Mouse (Mus musculus) embryonic facial prominence, embryonic 12.5 days (tissue): ENCODE measurements around the gene Creb3l2. TPM values are rescaled to one million over a fixed set of nuclear protein-coding genes. Genes with fewer than 3 reads are reported as not detected.
A peak's percentile ranks its signal among the peaks of the same experiment; 100 is the strongest.
"Not testable (repeated sequence)": the region's sequence is repeated elsewhere in the genome, so short reads cannot be mapped to it uniquely, and the experiment has no call there.

Source experiments
- ATAC-seq: fragments of 200-750 bp; cut with Nextera tagmentation; 2 replicates; pipeline ENCODE4 v1.8.0; 2017; ENCODE audit not compliant: insufficient number of reproducible peaks, insufficient read depth, low FRiP score, low TSS enrichment
- H3K27ac ChIP-seq: fragments of 300-500 bp; sonication (generic); 2 replicates; pipeline ENCODE4 v1.5.1; 2016; ENCODE audit warnings: mild to moderate bottlenecking
- H3K27me3 ChIP-seq: fragments of 300-500 bp; sonication (generic); 2 replicates; pipeline ENCODE4 v1.6.1; 2016; ENCODE audit warnings: mild to moderate bottlenecking, moderate library complexity
- H3K36me3 ChIP-seq: fragments of 300-500 bp; sonication (generic); 2 replicates; pipeline ENCODE4 v1.6.1; 2016; ENCODE audit warnings: mild to moderate bottlenecking
- H3K4me1 ChIP-seq: fragments of 300-500 bp; sonication (generic); 2 replicates; pipeline ENCODE4 v1.6.1; 2016
- H3K4me2 ChIP-seq: fragments of 300-500 bp; sonication (generic); replicated peaks from 2 replicates; pipeline ENCODE4 v1.6.1; 2016; ENCODE audit warnings: mild to moderate bottlenecking, moderate library complexity
- H3K4me3 ChIP-seq: fragments of 300-500 bp; sonication (generic); 2 replicates; pipeline ENCODE4 v1.5.1; 2016; ENCODE audit warnings: mild to moderate bottlenecking
- H3K9ac ChIP-seq: fragments of 300-500 bp; sonication (generic); 2 replicates; pipeline ENCODE4 v1.6.1; 2016; ENCODE audit warnings: mild to moderate bottlenecking, moderate library complexity
- H3K9me3 ChIP-seq: fragments of 300-500 bp; sonication (generic); 2 replicates; pipeline ENCODE4 v1.6.1; 2016; ENCODE audit warnings: mild to moderate bottlenecking, moderate library complexity
- WGBS: fragments of 180-500 bp; shearing (Covaris S2); methylation state at CpG from one replicate; pipeline ENCODE4 v1.1.7; 2016; 5-methylcytosine and 5-hydroxymethylcytosine counted together
- polyA plus RNA-seq: library from polyadenylated mRNA; unstranded; fragments of >200 nt; fragmentation: Nextera tagmentation; extraction: Ambion mirVana; gene quantifications from 2 replicates; pipeline ENCODE4 v1.2.1, GENCODE M21; 2016

Creb3l2 gene
- polyA plus RNA-seq, 1 experiment from 2014 or later = 25.6 TPM

DNA sequence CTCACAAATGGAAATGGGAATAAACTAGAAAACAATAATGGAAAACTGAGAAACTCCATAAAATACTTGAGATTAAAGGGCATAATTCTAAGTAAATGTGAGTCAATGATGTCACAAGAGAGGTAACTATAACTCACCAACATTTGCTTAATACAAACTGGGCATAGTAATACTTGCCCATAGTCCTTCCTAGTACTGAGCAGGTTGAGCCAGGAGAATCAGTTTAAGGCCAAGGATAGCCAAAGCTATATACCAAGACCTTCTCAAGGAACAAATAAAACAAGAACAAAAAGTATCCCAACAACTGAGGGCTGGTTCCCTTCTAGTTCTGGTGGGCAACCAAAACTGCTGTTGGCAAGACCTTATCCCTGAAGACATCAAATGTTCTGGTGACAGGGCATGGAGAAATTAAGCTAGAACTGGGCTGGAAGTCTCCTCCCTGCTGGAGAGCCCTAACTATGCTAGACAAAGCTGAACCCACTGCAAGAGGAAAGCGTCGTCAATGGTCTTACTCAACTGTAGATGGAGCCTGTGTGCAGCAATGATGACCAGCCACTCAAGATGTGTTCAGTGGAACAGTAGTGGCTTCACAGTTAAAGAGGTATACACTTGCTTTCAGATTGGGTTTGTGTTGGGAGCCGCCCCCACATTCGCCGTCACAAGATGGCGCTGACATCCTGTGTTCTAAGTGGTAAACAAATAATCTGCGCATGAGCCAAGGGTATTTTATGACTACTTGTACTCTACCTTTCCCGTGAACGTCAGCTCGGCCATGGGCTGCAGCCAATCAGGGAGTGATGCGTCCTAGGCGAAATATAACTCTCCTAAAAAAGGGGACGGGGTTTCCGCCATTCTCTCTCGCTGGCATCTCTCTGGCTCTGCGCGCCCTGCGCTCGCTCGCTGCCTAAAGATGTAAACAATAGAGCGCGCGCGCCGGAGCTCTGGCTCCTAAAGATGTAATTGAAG lies 21.9 kb upstream of the Creb3l2 start:
- H3K9ac ChIP-seq, H3K4me1 ChIP-seq, H3K27me3 ChIP-seq, H3K27ac ChIP-seq, H3K9me3 ChIP-seq, H3K36me3 ChIP-seq: not testable (repeated sequence)
- peak overlapping the region; percentile 37 for H3K4me3 ChIP-seq
- 1% methylated on average over 7 of the region's 25 CpGs for WGBS
- peak; percentile 92 for ATAC-seq
- H3K4me2 ChIP-seq = peak overlapping the region; percentile 50

DNA sequence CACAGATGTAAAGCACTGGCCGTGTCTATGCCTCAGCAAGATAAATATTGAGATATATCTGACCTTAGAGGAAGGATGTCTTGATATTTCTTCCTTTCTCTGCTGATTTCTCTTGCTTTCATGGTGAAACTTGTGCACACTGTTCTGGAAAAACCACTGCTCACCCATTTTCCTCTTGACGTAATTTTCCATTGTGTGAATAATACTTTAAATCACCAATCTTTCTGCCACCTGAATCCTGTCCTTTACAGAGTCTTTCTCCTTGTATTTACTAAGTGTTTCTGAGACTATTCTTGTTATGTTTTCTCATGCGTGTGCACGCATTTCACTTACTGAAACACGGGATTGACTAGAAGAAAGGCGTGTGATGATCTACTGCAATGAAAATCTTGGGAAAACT lies 18.7 kb upstream of the Creb3l2 start:
- 86% methylated on average over 6 of the region's 6 CpGs for WGBS
- Histone ChIP-seq H3K27ac (no peak overlapping the region), H3K4me3 (no peak overlapping the region), H3K36me3 (no peaks in the 10 kb centered on the region), H3K4me1 (peaks cover 6% of the 10 kb centered on the region; the same call in 1 of the 2 replicates), H3K4me2 (no peak overlapping the region), H3K9me3 (no peaks in the 10 kb centered on the region), H3K9ac (no peak overlapping the region), H3K27me3 (no peaks in the 10 kb centered on the region)
- no peak for ATAC-seq

DNA sequence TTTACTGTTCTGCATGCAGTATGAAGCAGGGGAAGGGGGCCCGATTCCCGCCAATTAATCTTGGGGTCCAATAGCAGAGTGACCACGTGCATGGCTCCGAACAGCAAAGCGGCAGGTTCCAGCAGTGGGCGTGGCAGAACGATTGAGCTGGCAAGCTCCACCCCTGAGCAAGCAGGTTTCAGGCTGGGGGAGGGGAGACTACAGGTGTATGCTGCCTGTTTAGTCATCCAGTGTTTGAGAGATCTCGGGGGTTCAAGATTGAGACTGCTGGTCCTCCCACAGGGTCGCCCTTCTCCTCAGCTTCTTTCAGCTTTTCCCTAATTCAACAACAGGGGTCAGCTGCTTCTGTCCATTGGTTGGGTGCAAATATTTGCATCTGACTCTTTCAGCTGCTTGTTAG lies 17.7 kb upstream of the Creb3l2 start:
- H3K4me1 ChIP-seq, H3K4me2 ChIP-seq, H3K9me3 ChIP-seq, H3K9ac ChIP-seq, H3K27ac ChIP-seq, ATAC-seq, H3K27me3 ChIP-seq, H3K4me3 ChIP-seq, H3K36me3 ChIP-seq: not testable (repeated sequence)
- WGBS = 45% methylated on average over 9 of the region's 9 CpGs

DNA sequence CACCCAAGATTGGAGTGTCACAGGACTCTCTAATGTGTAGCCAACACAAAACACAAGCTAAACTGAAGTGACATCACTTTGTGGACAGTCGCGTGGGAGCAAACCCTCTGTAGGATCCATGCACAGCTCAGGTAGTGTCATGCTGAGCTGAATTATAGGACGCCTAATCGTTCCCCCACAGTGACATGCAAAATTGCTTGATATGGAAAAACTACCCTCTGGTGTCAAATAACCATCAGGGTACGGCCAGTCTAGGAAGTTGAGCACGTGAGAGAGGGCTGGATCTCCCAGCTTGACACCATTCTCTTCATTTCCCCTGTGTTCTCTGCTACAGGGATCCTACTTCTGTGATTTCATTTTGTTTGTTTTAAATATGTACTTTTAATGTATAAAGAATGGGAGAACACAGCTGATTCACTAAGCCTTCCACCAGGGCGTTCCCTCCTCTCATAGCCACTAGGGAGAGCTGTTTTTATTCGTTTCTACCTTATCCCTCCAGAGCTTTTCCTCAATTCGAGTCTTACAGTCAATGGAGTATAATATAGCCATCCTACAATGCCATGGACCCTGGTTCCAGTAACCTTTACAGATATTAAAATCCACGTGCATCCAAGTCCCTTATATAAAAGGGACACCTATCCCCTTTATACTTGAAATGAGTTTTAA lies 16.2 kb upstream of the Creb3l2 start:
- Histone ChIP-seq H3K27me3 (no peaks in the 10 kb centered on the region), H3K36me3 (no peaks in the 10 kb centered on the region), H3K9me3 (no peaks in the 10 kb centered on the region), H3K4me3 (no peak overlapping the region), H3K4me2 (no peak overlapping the region), H3K4me1 (no peaks in the 10 kb centered on the region), H3K9ac (no peak overlapping the region), H3K27ac (no peak overlapping the region)
- ATAC-seq = no peak
- WGBS = 37% methylated on average over 10 of the region's 10 CpGs

DNA sequence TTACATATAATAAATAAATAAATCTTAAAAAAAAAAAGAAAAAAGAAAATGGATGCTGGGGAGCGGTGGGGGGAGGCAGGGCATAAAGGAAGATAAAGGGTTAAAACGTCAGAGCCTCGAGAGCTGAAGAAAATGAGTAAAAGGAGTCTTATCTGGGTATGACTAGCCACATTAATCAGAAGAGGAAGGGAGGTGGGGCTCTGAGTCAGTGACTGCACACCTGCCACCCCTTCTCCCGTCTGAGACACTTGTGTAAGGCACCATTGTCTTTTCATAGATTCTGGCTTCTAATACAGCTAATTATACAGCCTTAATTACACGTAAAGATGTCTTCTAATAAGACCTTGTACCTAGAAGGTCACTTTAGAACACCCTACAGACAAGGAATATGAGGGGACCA lies 13.6 kb upstream of the Creb3l2 start:
- Histone ChIP-seq H3K27ac (no peak overlapping the region), H3K4me1 (no peaks in the 10 kb centered on the region), H3K36me3 (no peaks in the 10 kb centered on the region), H3K4me3 (no peak overlapping the region), H3K4me2 (no peak overlapping the region), H3K9ac (no peak overlapping the region), H3K9me3 (no peaks in the 10 kb centered on the region), H3K27me3 (no peaks in the 10 kb centered on the region)
- 63% methylated on average over 5 of the region's 5 CpGs for WGBS
- ATAC-seq = no peak

DNA sequence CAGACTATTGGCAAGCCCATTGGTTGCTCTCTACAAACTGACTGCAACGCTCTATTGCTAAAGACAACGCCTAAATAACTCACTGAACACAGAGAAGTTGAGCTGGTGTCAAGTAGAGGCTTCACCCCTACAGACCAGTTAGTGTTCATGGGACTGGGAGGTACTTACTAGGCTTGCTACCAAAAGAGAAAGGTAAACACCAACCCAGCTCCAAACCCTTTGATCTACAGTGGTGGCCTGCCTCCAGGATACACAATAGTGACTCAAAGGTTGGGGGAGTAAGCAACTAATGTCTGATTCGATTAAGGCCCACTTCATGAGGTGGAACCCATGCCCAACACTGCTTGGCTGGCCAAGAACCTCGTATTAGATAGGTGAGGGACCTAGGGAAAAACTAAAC lies 11.1 kb upstream of the Creb3l2 start:
- 73% methylated on average over 4 of the region's 4 CpGs for WGBS
- no peaks in the 10 kb centered on the region for H3K36me3 ChIP-seq
- no peak overlapping the region for H3K9ac ChIP-seq

DNA sequence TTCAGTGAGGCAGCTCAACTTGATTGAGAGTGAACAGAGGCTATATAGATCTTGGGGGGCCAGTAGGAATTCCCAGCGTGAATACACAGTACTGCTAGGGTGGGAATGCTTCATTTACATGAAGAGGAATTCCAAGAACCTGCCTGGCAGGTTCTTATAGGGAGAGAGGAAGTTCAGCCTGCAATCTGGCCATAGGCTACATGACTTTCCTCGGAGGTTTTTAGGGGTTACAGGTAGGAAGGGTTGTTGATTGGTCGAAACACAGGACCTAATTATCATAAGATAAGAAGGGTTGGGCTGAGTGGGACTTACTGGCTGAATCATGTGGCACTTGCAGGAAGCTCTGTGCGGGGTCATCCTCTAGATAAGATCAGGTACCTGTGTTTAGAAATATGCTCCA lies 9.7 kb upstream of the Creb3l2 start:
- H3K4me3 ChIP-seq = no peak overlapping the region
- 45% methylated on average over 4 of the region's 4 CpGs for WGBS
- no peaks in the 10 kb centered on the region for H3K9me3 ChIP-seq
- no peak for ATAC-seq
- H3K4me1 ChIP-seq = no peaks in the 10 kb centered on the region
- no peak overlapping the region for H3K9ac ChIP-seq
- H3K27me3 ChIP-seq = no peaks in the 10 kb centered on the region
- H3K27ac ChIP-seq = no peak overlapping the region
- no peaks in the 10 kb centered on the region for H3K36me3 ChIP-seq
- H3K4me2 ChIP-seq = no peak overlapping the region

More for the DNA sequence above, 11.1 kb upstream of the Creb3l2 start:
- Histone ChIP-seq H3K27me3 (no peaks in the 10 kb centered on the region), H3K4me2 (no peak overlapping the region), H3K4me1 (no peaks in the 10 kb centered on the region), H3K4me3 (no peak overlapping the region), H3K9me3 (no peaks in the 10 kb centered on the region), H3K27ac (no peak overlapping the region)
- no peak for ATAC-seq

DNA sequence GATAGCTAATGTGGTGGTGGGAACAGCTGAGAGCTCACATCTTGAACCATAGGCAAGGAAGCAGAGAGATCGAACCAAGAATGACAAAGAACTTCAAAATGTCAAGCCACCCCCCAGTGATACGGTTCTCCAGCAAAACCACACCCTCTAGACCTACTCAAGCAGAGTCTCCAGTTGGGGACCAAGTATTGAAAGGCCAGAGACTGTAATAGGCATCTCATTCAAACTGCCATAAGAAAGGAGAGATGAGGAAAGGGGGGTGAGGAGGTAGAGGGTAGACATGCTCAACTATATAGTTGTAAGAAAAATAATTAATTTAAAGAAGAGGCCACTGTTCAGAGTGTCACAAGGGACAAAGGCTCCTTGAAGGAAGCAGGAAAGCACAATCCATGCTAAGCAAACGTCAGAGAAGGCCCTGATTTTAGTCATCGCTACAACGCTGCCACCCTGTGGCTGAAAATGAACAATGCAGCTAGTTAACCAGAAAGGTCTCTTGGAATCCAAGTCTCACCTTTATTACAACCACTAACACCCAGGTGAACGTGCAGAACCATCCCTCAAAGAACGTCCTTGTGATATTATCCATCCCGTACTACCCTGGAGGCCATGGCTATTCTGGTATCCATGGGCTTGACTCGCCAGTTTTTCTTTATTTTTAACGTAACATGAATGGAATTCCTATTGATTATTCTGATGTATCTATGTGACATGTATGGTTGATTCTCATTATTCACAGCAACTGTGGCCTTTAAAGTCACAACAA lies 5.9 kb upstream of the Creb3l2 start:
- H3K9me3 ChIP-seq = peaks cover 3% of the 10 kb centered on the region; the same call in 1 of the 2 replicates
- no peaks in the 10 kb centered on the region for H3K36me3 ChIP-seq
- H3K4me1 ChIP-seq = 0 out of 2 replicates have a peak, but pooled peaks cover 3% of the 10 kb centered on the region
- no peaks in the 10 kb centered on the region for H3K27me3 ChIP-seq
- ATAC-seq = no peak
- 27% methylated on average over 10 of the region's 10 CpGs for WGBS
- no peak overlapping the region for H3K4me3 ChIP-seq
- H3K4me2 ChIP-seq = no peak overlapping the region
- no peak overlapping the region for H3K9ac ChIP-seq
- no peak overlapping the region for H3K27ac ChIP-seq

DNA sequence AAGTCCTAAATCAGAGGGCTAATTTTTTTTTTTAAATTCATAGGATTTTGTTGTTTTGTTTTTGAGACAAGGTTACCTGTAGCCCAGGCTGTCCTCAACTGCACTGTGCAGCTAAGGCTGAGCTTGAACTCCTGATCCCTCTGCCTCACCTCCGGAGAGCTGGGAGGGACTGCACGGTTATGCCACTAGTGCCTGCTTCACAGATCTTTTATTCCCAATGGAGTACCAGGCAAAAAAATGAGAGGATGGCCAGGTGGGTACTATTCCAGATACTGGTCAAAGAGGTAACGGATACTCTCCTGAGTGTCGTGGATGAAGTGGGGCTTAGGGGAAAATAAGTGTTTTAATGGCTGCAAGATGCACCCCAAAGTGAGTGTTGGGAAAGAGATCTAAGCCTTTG lies 835 bp upstream of the Creb3l2 start:
- H3K27ac ChIP-seq = peak overlapping the region; percentile 61
- ATAC-seq = no peak
- H3K27me3 ChIP-seq = no peaks in the 10 kb centered on the region
- peak overlapping the region; percentile 46 for H3K4me2 ChIP-seq
- no peaks in the 10 kb centered on the region for H3K36me3 ChIP-seq
- peaks cover 28% of the 10 kb centered on the region for H3K4me1 ChIP-seq
- 39% methylated on average over 4 of the region's 4 CpGs for WGBS
- H3K9ac ChIP-seq = peak overlapping the region; percentile 25; the same call in 1 of the 2 replicates
- peak overlapping the region; percentile 35 for H3K4me3 ChIP-seq
- H3K9me3 ChIP-seq = peaks cover 3% of the 10 kb centered on the region; the same call in 1 of the 2 replicates

DNA sequence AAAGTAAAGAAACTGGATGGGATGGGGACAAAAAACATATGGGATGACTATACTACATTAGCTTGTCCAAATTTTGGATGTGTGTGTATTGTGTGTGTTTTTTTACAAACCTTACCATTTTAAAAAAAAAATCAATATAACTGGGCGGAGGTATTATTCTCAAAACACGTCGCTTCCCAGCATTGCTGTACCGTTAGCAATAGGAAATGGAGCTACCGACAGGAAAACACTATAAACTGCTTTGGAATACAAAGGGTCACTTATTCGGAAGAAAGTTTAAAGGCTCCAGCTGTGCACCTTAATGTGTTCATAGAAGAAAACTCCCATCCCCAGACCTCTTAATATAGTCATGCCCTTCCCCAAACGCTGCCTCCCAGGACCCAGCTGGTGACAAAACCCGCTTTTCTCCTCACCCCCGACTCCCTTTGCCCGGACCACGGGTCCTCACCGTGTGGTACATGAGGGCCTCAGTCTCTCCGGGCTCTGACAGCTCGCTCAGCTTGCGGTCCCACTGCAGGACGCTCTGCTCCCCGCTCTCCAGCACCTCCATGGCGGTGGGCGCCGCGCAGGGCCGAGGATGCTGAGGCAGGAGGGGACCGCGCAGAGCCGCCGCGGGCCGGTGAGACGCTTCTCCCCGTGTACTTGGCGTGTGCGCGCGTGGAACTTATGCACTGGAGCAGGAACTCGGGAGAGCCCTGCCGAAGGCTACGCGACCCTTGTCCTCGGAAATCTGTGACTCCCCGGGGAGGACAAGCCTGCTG lies 515 bp downstream of the Creb3l2 start:
- Histone ChIP-seq H3K36me3 (0 out of 2 replicates have a peak, but pooled peaks cover 3% of the 10 kb centered on the region), H3K27me3 (no peaks in the 10 kb centered on the region), H3K9ac (peak overlapping the region; percentile 94), H3K4me2 (peak overlapping the region; percentile 79), H3K4me3 (peak overlapping the region; percentile 79), H3K9me3 (peaks cover 3% of the 10 kb centered on the region; the same call in 1 of the 2 replicates), H3K4me1 (peaks cover 35% of the 10 kb centered on the region), H3K27ac (peak overlapping the region; percentile 94)
- 1% methylated on average over 40 of the region's 40 CpGs for WGBS
- ATAC-seq = peak; percentile 58
